Mouse (Mus musculus) intestine, embryonic 16.5 days (tissue): ENCODE measurements around the gene Ncor2. TPM values are rescaled to one million over a fixed set of nuclear protein-coding genes. Genes with fewer than 3 reads are reported as not detected.
A peak's percentile ranks its signal among the peaks of the same experiment; 100 is the strongest.

Source experiments
- ATAC-seq: fragments of 200-750 bp; cut with Nextera tagmentation; 2 replicates; pipeline ENCODE4 v1.8.0; 2017; ENCODE audit warnings: moderate TSS enrichment, moderate library complexity
- H3K27ac ChIP-seq: fragments of 300-500 bp; sonication (generic); 2 replicates; pipeline ENCODE4 v1.5.1; 2014; ENCODE audit warnings: mild to moderate bottlenecking, low read length
- H3K27me3 ChIP-seq: fragments of 300-500 bp; sonication (generic); replicated peaks from 2 replicates; pipeline ENCODE4 v1.6.1; 2014; ENCODE audit warnings: low read length, control low read depth, mixed read lengths; ENCODE audit not compliant: control insufficient read depth, insufficient read depth
- H3K36me3 ChIP-seq: fragments of 300-500 bp; sonication (generic); 2 replicates; pipeline ENCODE4 v1.6.1; 2014; ENCODE audit warnings: low read length, control low read depth; ENCODE audit not compliant: control insufficient read depth, insufficient read depth
- H3K4me1 ChIP-seq: fragments of 300-500 bp; sonication (generic); 2 replicates; pipeline ENCODE4 v1.6.1; 2014; ENCODE audit warnings: low read length, control low read depth, mixed read lengths; ENCODE audit not compliant: control insufficient read depth, insufficient read depth
- H3K4me2 ChIP-seq: fragments of 300-500 bp; sonication (generic); 2 replicates; pipeline ENCODE4 v1.6.1; 2014; ENCODE audit warnings: low read depth, low read length, control low read depth
- H3K4me3 ChIP-seq: fragments of 300-500 bp; sonication (generic); 2 replicates; pipeline ENCODE4 v1.5.1; 2014; ENCODE audit warnings: mild to moderate bottlenecking, low read length
- H3K9ac ChIP-seq: fragments of 300-500 bp; sonication (generic); 2 replicates; pipeline ENCODE4 v1.6.1; 2014; ENCODE audit warnings: low read depth, low read length
- H3K9me3 ChIP-seq: fragments of 300-500 bp; sonication (generic); 2 replicates; pipeline ENCODE4 v1.6.1; 2016; ENCODE audit warnings: low read length, control low read depth; ENCODE audit not compliant: control insufficient read depth
- WGBS: fragments of 180-500 bp; shearing (Covaris S2); extraction: QIAGEN DNeasy Blood & Tissue Kit; methylation state at CpG from one replicate; pipeline ENCODE4 v1.1.7; 2014; 5-methylcytosine and 5-hydroxymethylcytosine counted together
- polyA plus RNA-seq: library from polyadenylated mRNA; unstranded; fragments of >200 nt; fragmentation: Nextera tagmentation; extraction: Ambion mirVana; gene quantifications from 2 replicates; pipeline ENCODE4 v1.2.1, GENCODE M21; 2015

Ncor2 gene
- polyA plus RNA-seq, 1 experiment from 2014 or later = 14.4 TPM

DNA sequence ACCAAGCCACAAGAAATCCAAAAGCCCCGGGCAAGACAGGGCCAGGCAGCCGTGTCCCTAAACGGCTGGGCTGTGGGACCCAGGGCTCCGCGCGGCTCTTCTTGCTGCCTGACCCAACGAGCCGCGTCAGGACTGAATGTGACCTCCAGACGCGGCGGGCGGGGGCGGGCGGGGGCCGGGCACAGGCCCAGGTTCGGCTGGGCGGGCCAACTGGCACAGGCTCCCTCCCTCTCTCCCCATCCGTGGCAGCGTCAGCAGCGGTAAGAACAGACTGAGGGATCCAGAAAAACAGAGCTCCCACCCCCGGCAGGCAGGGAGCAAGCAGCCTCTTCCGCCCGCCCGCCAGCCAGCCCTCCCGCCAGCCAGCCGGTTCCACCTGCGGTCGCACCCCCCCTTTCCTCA lies 120.8 kb downstream of the Ncor2 start:
- Histone ChIP-seq H3K36me3 (no peaks in the 10 kb centered on the region), H3K4me1 (peaks cover 46% of the 10 kb centered on the region), H3K4me2 (peak overlapping the region; percentile 49), H3K27me3 (no peaks in the 10 kb centered on the region), H3K27ac (peak overlapping the region; percentile 76), H3K9ac (peak overlapping the region; percentile 48), H3K9me3 (no peaks in the 10 kb centered on the region), H3K4me3 (peak overlapping the region; percentile 32)
- 12% methylated on average over 29 of the region's 29 CpGs for WGBS
- peak; percentile 62 for ATAC-seq

DNA sequence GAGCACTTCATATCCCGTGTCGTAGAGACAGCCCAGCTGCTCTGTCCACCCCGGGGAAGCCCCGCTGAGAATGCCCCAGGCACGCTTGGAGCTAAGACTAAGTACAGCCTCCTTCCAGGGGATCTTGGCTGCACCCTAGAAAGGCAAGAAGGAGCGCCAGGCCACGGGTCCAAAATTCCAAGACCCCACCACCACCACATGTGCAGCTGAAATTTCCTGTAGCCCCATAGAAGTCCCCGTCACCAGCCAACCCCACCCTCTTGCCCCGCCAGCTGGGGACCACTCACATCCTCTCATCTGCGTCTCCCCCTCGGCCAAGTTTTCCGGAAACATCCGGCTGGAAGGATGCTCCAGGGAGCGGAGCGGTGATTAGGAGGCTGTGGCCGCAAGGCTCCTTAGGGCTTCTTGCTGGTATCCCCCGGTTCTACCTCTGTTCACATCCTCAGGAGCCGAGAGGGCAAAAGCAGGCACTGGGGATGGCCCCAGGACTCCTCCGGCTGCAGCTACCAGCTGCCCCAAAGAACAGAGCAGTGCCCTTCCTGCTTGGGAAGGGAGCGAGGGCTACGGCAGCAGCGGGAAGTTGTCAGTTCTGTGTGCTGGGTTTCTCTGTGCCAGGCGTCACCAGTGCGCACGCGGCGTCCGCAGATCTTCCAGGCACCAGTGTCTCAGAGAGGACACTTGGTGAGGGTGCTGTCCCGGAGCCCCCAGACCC lies 121.3 kb downstream of the Ncor2 start:
- H3K27me3 ChIP-seq = no peaks in the 10 kb centered on the region
- no peaks in the 10 kb centered on the region for H3K36me3 ChIP-seq
- H3K4me1 ChIP-seq = peaks cover 46% of the 10 kb centered on the region
- H3K9me3 ChIP-seq = no peaks in the 10 kb centered on the region
- 27% methylated on average over 29 of the region's 29 CpGs for WGBS
- peak overlapping the region; percentile 32 for H3K4me3 ChIP-seq
- ATAC-seq = peak; percentile 24; the same call in 1 of the 2 replicates
- peak overlapping the region; percentile 48 for H3K9ac ChIP-seq
- peak overlapping the region; percentile 49 for H3K4me2 ChIP-seq
- peak overlapping the region; percentile 76 for H3K27ac ChIP-seq

DNA sequence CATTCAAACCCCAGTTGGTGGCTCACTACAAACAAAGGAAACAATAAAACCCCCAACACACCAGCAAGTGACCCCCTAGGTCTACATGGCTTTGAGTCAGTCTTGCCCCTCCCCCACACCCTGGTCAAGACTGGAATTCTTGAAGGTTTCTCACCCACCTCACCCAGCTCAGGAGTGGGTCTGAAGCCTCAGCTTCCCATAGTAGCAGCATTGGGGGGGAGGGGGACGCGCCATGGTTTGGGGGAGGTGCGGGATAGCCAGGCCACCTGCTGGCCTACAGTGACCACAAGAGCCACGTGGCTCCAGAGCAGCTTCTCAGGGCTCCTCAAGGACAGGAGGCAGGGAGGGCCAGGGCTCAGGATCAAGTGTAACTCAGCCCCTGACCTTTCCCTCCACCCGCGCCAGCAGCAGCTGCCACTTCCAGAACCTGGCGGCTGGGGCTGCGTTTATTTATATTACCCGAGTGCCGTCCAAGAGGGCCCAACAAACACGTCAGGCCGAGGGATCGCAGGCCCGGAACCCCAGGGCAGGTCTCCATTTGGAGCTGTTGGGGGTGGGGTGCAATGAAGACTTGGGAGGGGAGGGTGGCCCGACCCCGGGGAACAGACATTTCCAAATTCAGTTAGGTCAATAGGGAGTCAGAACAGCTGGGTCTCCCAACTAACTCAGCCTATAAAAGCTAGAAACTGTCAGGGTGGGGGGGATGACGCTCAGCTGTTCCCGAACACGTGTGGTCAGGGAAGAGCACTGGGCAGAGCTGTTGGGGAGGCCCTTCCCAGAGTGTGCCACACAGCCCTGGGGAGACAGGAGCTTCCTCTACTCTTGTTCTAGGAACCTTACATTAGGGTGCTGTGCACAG lies 122.1 kb downstream of the Ncor2 start:
- H3K4me3 ChIP-seq = peak overlapping the region; percentile 32
- H3K27me3 ChIP-seq = no peaks in the 10 kb centered on the region
- H3K4me1 ChIP-seq = peaks cover 46% of the 10 kb centered on the region
- 16% methylated on average over 19 of the region's 19 CpGs for WGBS
- H3K4me2 ChIP-seq = peak overlapping the region; percentile 49
- H3K9me3 ChIP-seq = no peaks in the 10 kb centered on the region
- no peaks in the 10 kb centered on the region for H3K36me3 ChIP-seq
- H3K9ac ChIP-seq = 0 out of 2 replicates have a peak overlapping the region, but pooled peaks have one; percentile 48
- H3K27ac ChIP-seq = peak overlapping the region; percentile 76
- peak; percentile 27 for ATAC-seq

DNA sequence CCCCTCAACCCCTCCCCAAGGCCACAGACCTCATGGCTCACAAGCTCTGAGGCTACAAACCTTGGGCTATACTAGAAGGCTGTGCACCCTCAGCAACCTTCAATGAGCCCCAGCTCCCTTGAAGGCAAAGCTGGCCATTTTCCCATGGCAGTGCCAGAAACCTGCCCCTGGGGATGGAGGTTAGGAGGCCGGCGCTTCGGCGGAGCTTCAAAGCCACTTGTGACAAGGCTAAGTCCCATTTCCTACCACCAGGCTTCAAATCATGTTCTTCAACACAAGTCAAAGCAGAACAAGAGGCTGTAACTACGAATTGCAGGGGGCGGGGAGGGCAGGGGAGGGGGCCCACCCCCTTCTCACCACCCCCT lies 122.7 kb downstream of the Ncor2 start:
- WGBS = 37% methylated on average over 6 of the region's 6 CpGs
- 0 out of 2 replicates have a peak overlapping the region, but pooled peaks have one; percentile 76 for H3K27ac ChIP-seq
- H3K36me3 ChIP-seq = no peaks in the 10 kb centered on the region
- 0 out of 2 replicates have a peak, but pooled peaks have one; percentile 14 for ATAC-seq
- H3K27me3 ChIP-seq = no peaks in the 10 kb centered on the region
- H3K4me2 ChIP-seq = no peak overlapping the region
- no peak overlapping the region for H3K4me3 ChIP-seq
- H3K4me1 ChIP-seq = peaks cover 46% of the 10 kb centered on the region
- no peak overlapping the region for H3K9ac ChIP-seq
- H3K9me3 ChIP-seq = no peaks in the 10 kb centered on the region

DNA sequence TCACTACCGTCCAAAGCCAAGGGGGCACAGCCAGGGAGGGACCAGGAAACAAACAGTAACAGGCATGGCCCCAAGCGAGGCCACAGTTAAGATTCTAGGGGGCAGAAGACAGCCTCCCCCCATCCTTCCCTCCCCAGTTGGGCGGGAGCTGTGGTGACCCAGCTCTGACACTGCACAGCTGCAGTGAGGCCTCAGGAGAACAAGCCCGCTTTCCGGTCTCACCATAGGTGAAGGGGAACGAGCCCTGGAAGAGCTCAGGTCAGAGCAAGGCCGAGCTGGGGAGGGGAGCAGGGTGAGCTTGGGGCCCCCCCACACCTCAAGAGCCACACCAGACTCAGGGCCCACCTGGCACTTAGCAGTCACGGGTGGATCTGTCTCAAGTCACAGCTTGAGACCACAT lies 123.1 kb downstream of the Ncor2 start:
- H3K4me2 ChIP-seq = no peak overlapping the region
- no peak overlapping the region for H3K9ac ChIP-seq
- H3K27ac ChIP-seq = no peak overlapping the region
- H3K27me3 ChIP-seq = no peaks in the 10 kb centered on the region
- no peaks in the 10 kb centered on the region for H3K9me3 ChIP-seq
- H3K4me3 ChIP-seq = no peak overlapping the region
- 0 out of 2 replicates have a peak, but pooled peaks have one; percentile 14 for ATAC-seq
- peaks cover 46% of the 10 kb centered on the region for H3K4me1 ChIP-seq
- 52% methylated on average over 8 of the region's 8 CpGs for WGBS
- H3K36me3 ChIP-seq = no peaks in the 10 kb centered on the region

DNA sequence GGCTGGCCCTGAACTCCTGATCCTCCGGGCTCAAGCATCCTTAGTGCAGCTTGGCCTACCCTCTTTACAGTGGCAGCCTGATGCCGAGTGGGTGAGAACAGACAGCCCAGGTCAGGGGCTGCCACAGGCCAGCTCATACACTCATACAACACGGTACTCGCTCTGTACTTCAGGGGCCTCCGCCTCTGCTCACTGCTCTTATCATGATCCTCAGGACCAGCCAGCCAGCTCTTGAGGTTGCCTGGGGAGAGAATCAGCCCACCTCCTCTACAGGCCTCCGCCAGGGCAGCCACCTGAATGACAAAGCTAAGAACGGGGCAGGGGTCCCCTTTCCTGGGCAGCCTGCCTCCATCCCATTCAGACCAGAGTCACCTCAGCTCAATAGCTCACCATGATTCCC lies 125.4 kb downstream of the Ncor2 start:
- ATAC-seq = no peak
- Histone ChIP-seq H3K9me3 (no peaks in the 10 kb centered on the region), H3K9ac (no peak overlapping the region), H3K4me3 (no peak overlapping the region), H3K4me2 (no peak overlapping the region), H3K27me3 (no peaks in the 10 kb centered on the region), H3K4me1 (peaks cover 29% of the 10 kb centered on the region), H3K27ac (no peak overlapping the region), H3K36me3 (0 out of 2 replicates have a peak, but pooled peaks cover 5% of the 10 kb centered on the region)
- 81% methylated on average over 7 of the region's 7 CpGs for WGBS

DNA sequence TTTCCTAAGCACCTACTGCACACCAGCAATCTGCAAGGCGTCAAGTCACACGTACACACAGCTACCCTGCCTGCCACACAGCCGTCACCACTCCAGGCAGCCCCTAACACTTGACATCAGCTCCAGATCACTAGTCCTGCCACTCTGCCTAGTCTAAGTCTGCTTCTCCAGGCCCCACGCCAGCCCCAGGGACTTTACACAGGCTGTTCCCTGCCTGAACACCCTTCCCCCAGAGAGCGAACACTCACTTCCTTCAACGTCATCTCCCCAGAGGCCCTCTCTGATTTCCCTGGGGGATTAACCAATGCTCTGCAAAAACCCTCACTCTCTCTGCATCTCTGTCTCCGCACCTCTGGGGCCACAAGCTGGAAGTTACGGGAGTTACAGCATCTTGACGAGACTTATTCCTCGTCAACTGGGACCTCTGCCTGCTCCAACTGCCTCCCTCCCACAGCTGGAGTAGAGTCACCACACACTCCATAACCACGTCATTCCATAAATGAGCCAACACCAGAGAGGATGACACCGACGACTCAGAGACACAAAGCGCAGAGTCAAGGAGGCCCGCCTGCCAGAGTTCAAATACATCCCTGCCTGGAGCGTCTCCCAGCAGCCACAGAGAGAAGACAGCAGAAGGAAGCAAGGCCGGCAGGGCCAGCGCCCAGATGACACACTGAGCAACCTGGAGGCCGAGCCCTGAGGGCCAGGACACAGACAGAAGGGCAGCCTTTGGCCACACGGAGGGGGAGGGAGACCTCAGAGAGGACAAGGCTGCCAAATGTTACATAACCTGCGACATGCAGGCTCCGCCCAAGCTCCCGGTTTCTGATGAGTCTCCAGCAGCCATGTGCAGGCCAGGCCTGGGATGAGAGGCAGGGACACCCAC lies 126.2 kb downstream of the Ncor2 start:
- Histone ChIP-seq H3K4me2 (no peak overlapping the region), H3K36me3 (peaks cover 6% of the 10 kb centered on the region; the same call in 1 of the 2 replicates), H3K27me3 (no peaks in the 10 kb centered on the region), H3K4me1 (peaks cover 21% of the 10 kb centered on the region), H3K4me3 (no peak overlapping the region), H3K27ac (no peak overlapping the region), H3K9me3 (no peaks in the 10 kb centered on the region), H3K9ac (no peak overlapping the region)
- 70% methylated on average over 23 of the region's 23 CpGs for WGBS
- no peak for ATAC-seq

DNA sequence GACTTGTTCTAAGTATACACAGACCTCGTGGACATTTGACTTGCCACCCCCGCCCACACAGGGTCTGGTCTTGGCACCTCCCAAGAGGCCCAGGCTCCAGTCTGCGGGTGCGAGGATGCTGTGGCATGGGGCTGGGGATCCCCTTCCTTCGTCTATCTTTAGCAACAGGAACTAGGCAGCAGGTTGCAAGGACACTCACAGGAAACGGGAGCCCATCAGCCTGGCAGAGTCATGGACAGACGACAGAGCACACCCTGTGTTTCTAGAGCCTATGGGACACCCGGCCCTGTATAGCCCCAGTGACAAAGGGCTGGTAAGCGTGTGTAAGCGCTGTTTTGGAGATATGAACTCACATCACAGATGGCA lies 126.8 kb downstream of the Ncor2 start:
- Histone ChIP-seq H3K4me1 (peaks cover 15% of the 10 kb centered on the region), H3K36me3 (peaks cover 9% of the 10 kb centered on the region; the same call in 1 of the 2 replicates), H3K9ac (no peak overlapping the region), H3K27ac (no peak overlapping the region), H3K4me3 (no peak overlapping the region), H3K27me3 (no peaks in the 10 kb centered on the region), H3K4me2 (no peak overlapping the region), H3K9me3 (no peaks in the 10 kb centered on the region)
- WGBS = 70% methylated on average over 10 of the region's 10 CpGs
- no peak for ATAC-seq

DNA sequence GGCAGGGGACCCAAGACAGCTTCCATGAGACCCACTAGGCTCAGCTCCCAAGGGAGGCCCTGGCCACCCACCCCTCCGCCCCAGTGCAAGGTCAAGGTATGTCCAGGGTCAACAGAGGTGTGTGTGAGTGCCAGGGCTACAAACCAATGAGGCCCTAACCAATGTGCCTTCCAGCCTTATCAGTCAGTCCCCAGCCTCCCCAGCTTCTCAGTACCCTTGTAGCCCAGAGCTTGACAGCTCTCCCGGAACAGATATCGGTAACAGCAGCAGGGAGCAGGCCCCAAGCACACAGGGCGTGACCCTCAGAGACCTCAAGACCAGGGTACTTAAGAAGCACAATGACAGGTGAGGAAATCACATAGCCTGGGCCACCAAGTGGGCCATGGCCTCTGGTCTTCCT lies 129.5 kb downstream of the Ncor2 start:
- 86% methylated on average over 4 of the region's 4 CpGs for WGBS
- Histone ChIP-seq H3K27ac (no peak overlapping the region), H3K4me3 (no peak overlapping the region), H3K36me3 (peaks cover 13% of the 10 kb centered on the region; the same call in 1 of the 2 replicates), H3K27me3 (no peaks in the 10 kb centered on the region), H3K9ac (no peak overlapping the region), H3K4me1 (no peaks in the 10 kb centered on the region), H3K9me3 (no peaks in the 10 kb centered on the region), H3K4me2 (no peak overlapping the region)
- ATAC-seq = no peak
